Mouse (Mus musculus) testis, adult 2 months (tissue): ENCODE measurements around the gene Prmt8. TPM values are rescaled to one million over a fixed set of nuclear protein-coding genes. Genes with fewer than 3 reads are reported as not detected.

Experiments used
- H3K27ac ChIP-seq: fragments of 200-500 bp; 2 replicates; pipeline ENCODE4 v1.5.1; 2012; ENCODE audit warnings: low read depth, low read length; ENCODE audit not compliant: control insufficient read depth, insufficient read depth
- H3K27me3 ChIP-seq: fragments of 200-500 bp; 2 replicates; pipeline ENCODE4 v1.6.1; 2012; ENCODE audit warnings: mild to moderate bottlenecking, low read length, moderate library complexity; ENCODE audit not compliant: control insufficient read depth, insufficient read depth
- H3K36me3 ChIP-seq: fragments of 200-500 bp; 2 replicates; pipeline ENCODE4 v1.6.1; 2012; ENCODE audit warnings: mild to moderate bottlenecking, low read length; ENCODE audit not compliant: control insufficient read depth, insufficient read depth
- H3K4me1 ChIP-seq: fragments of 200-500 bp; 2 replicates; pipeline ENCODE4 v1.6.1; 2012; ENCODE audit warnings: low read length; ENCODE audit not compliant: control insufficient read depth, insufficient read depth
- H3K4me3 ChIP-seq: fragments of 200-500 bp; 2 replicates; pipeline ENCODE4 v1.5.1; 2012; ENCODE audit warnings: low read depth, mild to moderate bottlenecking, low read length, moderate library complexity, mixed read lengths; ENCODE audit not compliant: control insufficient read depth
- CTCF ChIP-seq: fragments of 200-500 bp; IDR thresholded peaks from 2 replicates; pipeline ENCODE4 v1.5.1; 2012; ENCODE audit warnings: low read depth, mild to moderate bottlenecking, inconsistent platforms, low read length, moderate library complexity; ENCODE audit not compliant: control insufficient read depth, insufficient read depth, insufficient replicate concordance
- POLR2A ChIP-seq: fragments of 200-500 bp; IDR thresholded peaks from 2 replicates; pipeline ENCODE4 v1.6.1; 2012; ENCODE audit warnings: low read depth, mild to moderate bottlenecking, inconsistent platforms, low read length, moderate library complexity; ENCODE audit not compliant: control insufficient read depth
- polyA plus RNA-seq: library from polyadenylated mRNA; depleted of rRNA; stranded (reverse); fragments of >200 nt; gene quantifications from 2 replicates; pipeline ENCODE4 v1.2.3, GENCODE M21; 2012

Prmt8 gene
- polyA plus RNA-seq, 1 experiment: 0.12 TPM

DNA sequence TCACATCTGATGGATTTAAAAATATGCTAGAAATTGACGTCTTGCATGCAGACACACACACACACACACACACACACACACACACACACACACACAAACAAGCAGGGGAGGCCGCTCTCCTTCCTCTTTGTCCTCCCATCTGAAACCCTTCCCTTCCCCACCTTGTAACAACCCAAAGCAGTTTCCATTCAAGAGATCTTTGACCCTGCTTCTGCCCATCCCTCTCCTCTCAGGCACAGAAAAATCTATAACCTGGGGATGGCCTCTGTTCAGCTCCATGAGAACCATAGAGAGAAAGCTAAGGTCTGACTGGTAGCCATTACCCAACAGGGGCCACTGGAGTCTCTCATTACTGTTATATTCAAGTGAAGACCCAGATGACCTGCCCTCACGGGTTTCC lies 90.3 kb downstream of the Prmt8 start:
- Histone ChIP-seq H3K4me1 (no peaks in the 10 kb centered on the region), H3K36me3 (no peaks in the 10 kb centered on the region), H3K27me3 (no peaks in the 10 kb centered on the region), H3K27ac (no peak overlapping the region), H3K4me3 (no peak overlapping the region)
- TF ChIP-seq CTCF: no peak
- no peak for TF ChIP-seq POLR2A

DNA sequence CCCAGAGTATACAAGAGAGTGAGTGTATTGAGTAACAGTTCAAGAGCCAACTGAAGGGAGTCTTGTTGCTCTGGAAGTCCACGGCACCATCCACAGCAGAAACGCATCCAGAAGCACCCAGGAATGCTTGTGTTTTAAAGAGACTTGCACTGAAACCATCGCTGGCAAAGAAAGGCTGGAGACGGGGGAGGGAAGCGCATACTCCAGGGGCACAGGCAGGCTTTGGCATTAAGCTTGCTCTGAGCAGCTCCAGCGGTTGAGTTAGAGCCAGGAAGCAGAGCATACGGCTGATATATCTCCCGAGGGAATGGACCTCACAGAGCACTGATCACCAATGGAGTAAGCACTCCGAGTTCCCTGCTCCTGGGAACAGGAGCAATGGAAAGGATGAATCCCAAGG lies 91.0 kb downstream of the Prmt8 start:
- H3K27me3 ChIP-seq: no peaks in the 10 kb centered on the region
- no peaks in the 10 kb centered on the region for H3K4me1 ChIP-seq
- H3K4me3 ChIP-seq: no peak overlapping the region
- no peak overlapping the region for H3K27ac ChIP-seq
- TF ChIP-seq POLR2A: no peak
- TF ChIP-seq CTCF: no peak
- no peaks in the 10 kb centered on the region for H3K36me3 ChIP-seq

DNA sequence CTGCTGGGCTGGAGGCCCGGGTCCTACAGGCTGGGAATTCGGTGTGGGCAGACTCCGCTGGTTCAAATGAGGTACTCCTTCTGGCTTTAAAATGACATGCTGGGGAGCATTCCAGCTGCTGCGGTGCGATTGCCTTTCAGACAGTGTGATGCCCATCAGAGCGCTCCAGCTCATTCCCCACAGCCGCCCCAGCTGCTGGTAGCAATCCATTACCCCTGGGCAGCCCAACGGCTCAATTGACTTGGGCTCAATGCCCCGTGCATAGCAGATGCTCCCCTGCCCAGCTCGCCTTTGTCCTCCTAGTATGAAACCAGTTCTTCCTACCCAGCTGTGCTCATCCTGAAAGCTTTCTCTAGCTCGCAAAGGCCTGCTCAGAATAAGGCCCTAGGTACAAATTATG lies 92.4 kb downstream of the Prmt8 start:
- Histone ChIP-seq H3K27ac (no peak overlapping the region), H3K4me1 (no peaks in the 10 kb centered on the region), H3K4me3 (no peak overlapping the region), H3K27me3 (no peaks in the 10 kb centered on the region), H3K36me3 (no peaks in the 10 kb centered on the region)
- TF ChIP-seq CTCF (no peak), POLR2A (no peak)

DNA sequence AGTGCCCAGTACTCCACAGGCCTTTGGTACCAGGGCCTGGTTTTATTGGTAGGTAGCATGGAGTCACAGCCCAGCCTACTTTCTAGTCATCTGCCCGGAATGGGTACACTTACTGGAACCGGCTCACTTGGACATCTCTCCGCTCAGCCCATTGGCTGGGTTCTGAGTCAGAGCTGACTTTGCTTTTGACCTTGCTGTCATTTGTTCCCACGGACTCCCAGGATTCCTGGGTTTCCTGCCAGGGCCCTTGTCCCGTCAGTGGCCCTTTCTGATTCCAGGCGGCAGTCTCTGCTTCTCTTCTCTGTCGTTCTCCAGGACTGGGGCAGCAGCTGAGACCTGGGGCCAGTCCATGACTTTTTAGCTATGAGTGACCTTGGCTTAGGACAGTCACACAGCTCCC lies 97.2 kb downstream of the Prmt8 start:
- TF ChIP-seq POLR2A (no peak), CTCF (no peak)
- Histone ChIP-seq H3K4me3 (no peak overlapping the region), H3K27ac (no peak overlapping the region), H3K36me3 (no peaks in the 10 kb centered on the region), H3K4me1 (no peaks in the 10 kb centered on the region), H3K27me3 (no peaks in the 10 kb centered on the region)

DNA sequence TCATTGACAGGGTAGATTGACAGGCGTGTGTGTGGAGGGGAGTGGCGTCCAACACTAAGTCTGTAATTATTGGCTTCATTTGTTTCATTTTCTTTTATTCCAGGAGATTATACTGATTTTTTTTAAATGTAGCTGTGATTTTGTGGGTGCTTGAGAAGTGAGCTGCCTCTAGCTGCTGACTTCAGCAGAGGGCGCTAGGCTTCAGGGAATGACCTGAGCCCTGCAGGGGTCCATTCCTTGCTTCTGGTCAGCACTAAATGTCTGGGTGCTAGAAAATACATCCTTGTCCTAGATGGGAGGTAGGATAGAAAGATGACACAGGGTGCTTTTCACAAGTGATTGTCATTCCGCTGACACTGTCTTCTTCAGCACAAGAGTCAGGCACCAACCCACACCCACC lies 99.2 kb downstream of the Prmt8 start:
- H3K27ac ChIP-seq: no peak overlapping the region
- H3K4me1 ChIP-seq: no peaks in the 10 kb centered on the region
- H3K4me3 ChIP-seq: no peak overlapping the region
- no peaks in the 10 kb centered on the region for H3K27me3 ChIP-seq
- no peaks in the 10 kb centered on the region for H3K36me3 ChIP-seq
- no peak for TF ChIP-seq POLR2A
- TF ChIP-seq CTCF: no peak

DNA sequence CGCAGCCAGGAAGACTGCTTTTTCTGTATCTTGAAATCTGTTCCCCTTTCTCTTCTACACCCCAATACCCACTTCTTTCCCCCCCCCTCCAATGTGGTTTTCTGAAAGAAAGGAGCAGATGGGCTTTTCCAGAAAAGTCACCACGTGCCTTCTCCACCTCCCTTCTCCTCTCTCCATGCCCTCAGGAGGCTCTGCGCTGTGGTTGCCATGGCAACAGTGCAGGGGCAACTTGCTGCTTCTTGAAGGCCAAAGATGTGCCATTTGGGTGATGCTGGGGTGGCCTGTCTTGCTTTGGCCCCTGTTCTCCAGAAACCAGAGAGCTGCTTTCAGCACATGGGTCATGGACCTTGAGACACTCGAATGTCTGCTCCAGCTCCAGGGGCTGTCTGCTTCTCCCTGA lies 100.0 kb downstream of the Prmt8 start:
- no peaks in the 10 kb centered on the region for H3K4me1 ChIP-seq
- no peaks in the 10 kb centered on the region for H3K27me3 ChIP-seq
- H3K36me3 ChIP-seq: no peaks in the 10 kb centered on the region
- TF ChIP-seq POLR2A (no peak), CTCF (no peak)
- no peak overlapping the region for H3K4me3 ChIP-seq
- no peak overlapping the region for H3K27ac ChIP-seq

DNA sequence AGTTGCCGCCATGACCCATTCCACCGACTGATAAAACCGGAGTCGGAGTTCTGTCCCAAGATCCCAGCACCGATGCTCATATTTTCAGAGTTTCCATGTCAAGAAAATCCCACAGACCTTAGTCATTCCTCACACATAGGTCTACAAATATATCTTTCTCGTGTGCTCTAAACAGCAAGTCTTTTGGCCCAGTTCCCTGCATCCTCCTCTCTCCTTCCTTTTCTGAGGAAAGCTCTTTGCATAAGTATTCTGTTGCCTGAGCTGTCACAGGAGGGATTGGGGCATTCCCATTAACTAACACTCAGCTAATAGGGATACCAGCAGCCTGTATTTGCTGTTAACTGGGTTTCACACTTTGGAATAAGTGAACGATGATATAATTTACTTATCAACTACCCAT lies 106.0 kb downstream of the Prmt8 start:
- H3K27me3 ChIP-seq: no peaks in the 10 kb centered on the region
- no peaks in the 10 kb centered on the region for H3K4me1 ChIP-seq
- TF ChIP-seq POLR2A (no peak), CTCF (no peak)
- H3K4me3 ChIP-seq: no peak overlapping the region
- no peaks in the 10 kb centered on the region for H3K36me3 ChIP-seq
- no peak overlapping the region for H3K27ac ChIP-seq

DNA sequence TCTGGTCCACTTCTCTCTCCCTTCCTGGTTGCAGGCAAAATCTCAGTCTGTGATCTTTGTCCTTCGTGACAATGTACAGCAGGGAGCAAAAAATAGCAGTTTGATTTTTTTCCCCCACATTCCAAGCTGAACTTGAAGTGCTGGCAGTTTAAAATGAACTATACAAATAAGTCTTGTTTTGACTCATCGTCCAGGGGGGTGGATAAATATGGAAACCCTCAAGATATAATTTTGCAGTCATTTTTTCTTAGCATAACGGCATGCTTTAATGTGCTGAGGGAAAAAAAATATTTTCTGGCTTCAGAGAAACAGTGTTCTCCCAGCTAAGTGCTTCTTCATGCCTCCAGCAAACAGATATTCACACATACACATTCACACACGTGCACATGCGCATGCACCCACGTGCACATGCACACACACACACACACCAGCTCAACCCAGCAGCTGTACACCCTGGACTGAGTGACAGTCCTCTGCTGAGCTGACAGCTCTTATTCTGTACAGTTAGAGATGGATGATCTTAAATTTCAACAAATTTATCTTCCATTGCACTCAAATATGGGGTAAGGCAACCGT lies 107.5 kb downstream of the Prmt8 start:
- no peaks in the 10 kb centered on the region for H3K4me1 ChIP-seq
- H3K27me3 ChIP-seq: no peaks in the 10 kb centered on the region
- TF ChIP-seq CTCF (no peak), POLR2A (no peak)
- H3K27ac ChIP-seq: no peak overlapping the region
- H3K4me3 ChIP-seq: no peak overlapping the region
- H3K36me3 ChIP-seq: no peaks in the 10 kb centered on the region
